Mouse (Mus musculus) liver, embryonic 11.5 days (tissue): ENCODE results near the gene Ywhag. TPM values are rescaled to one million over a fixed set of nuclear protein-coding genes. Genes with fewer than 3 reads are reported as not detected.

Source experiments
- ATAC-seq: fragments of 200-750 bp; cut with Nextera tagmentation; replicated peaks from 2 replicates; pipeline ENCODE4 v1.8.0; 2017; ENCODE audit warnings: moderate number of reproducible peaks, mild to moderate bottlenecking, moderate TSS enrichment, moderate library complexity; ENCODE audit not compliant: low FRiP score
- DNase-seq: peaks from one replicate; pipeline ENCODE4 v3.0.0-alpha.2; 2017; ENCODE audit warnings: low spot score
- H3K27ac ChIP-seq: fragments of 300-500 bp; sonication (generic); 2 replicates; pipeline ENCODE4 v1.5.1; 2014; ENCODE audit warnings: mild to moderate bottlenecking, low read depth, low read length, control low read depth
- H3K27me3 ChIP-seq: fragments of 300-500 bp; sonication (generic); replicated peaks from 2 replicates; pipeline ENCODE4 v1.6.1; 2014; ENCODE audit warnings: low read length, mixed read lengths; ENCODE audit not compliant: control insufficient read depth, insufficient read depth
- H3K36me3 ChIP-seq: fragments of 300-500 bp; sonication (generic); 2 replicates; pipeline ENCODE4 v1.6.1; 2014; ENCODE audit warnings: mild to moderate bottlenecking, low read length, moderate library complexity, mixed read lengths; ENCODE audit not compliant: control insufficient read depth, insufficient read depth
- H3K4me1 ChIP-seq: fragments of 300-500 bp; sonication (generic); replicated peaks from 2 replicates; pipeline ENCODE4 v1.6.1; 2014; ENCODE audit warnings: low read length, mixed read lengths; ENCODE audit not compliant: control insufficient read depth, insufficient read depth
- H3K4me2 ChIP-seq: fragments of 300-500 bp; sonication (generic); 2 replicates; pipeline ENCODE4 v1.6.1; 2014; ENCODE audit warnings: mild to moderate bottlenecking, control low read depth, moderate library complexity
- H3K4me3 ChIP-seq: fragments of 300-500 bp; sonication (generic); 2 replicates; pipeline ENCODE4 v1.5.1; 2014; ENCODE audit warnings: low read depth, low read length, control low read depth
- H3K9ac ChIP-seq: fragments of 300-500 bp; sonication (generic); 2 replicates; pipeline ENCODE4 v1.6.1; 2014; ENCODE audit warnings: low read depth, low read length, control low read depth
- H3K9me3 ChIP-seq: fragments of 300-500 bp; sonication (generic); 2 replicates; pipeline ENCODE4 v1.6.1; 2016; ENCODE audit warnings: low read length, inconsistent platforms, mixed read lengths; ENCODE audit not compliant: control insufficient read depth
- WGBS: fragments of 180-500 bp; shearing (Covaris S2); extraction: QIAGEN DNeasy Blood & Tissue Kit; methylation state at CpG from one replicate; pipeline ENCODE4 v1.1.7; 2014; 5-methylcytosine and 5-hydroxymethylcytosine counted together
- polyA plus RNA-seq: library from polyadenylated mRNA; unstranded; fragments of >200 nt; fragmentation: Nextera tagmentation; extraction: Ambion mirVana; gene quantifications from 2 replicates; pipeline ENCODE4 v1.2.1, GENCODE M21; 2014

The Ywhag gene
- polyA plus RNA-seq, 1 experiment from 2014 or later: 99.8 TPM

- DNase-seq (no peak), ATAC-seq (no peak)
- no peaks in the 10 kb centered on the region for H3K9me3 ChIP-seq
- peak overlapping the region; percentile 54 for H3K4me2 ChIP-seq
- H3K27me3 ChIP-seq: no peaks in the 10 kb centered on the region
- 91% methylated on average over 4 of the region's 4 CpGs for WGBS
- H3K36me3 ChIP-seq: no peaks in the 10 kb centered on the region
- H3K4me3 ChIP-seq: peak overlapping the region; percentile 32; the same call in 1 of the 2 replicates
- peaks cover 37% of the 10 kb centered on the region for H3K4me1 ChIP-seq
- H3K27ac ChIP-seq: peak overlapping the region; percentile 69
- H3K9ac ChIP-seq: peak overlapping the region; percentile 12
These were observed 24.0 kb upstream of the Ywhag start for GRCm38 (mm10) chr5:135958367-135958766.

- ATAC-seq: peak; percentile 84
These were observed 23.0 kb upstream of the Ywhag start for GRCm38 (mm10) chr5:135957207-135957974.

GRCm38 (mm10) chr5:135956300-135957206, 22.1 kb upstream of the Ywhag start:
- peak overlapping the region; percentile 71 for H3K9ac ChIP-seq
- H3K27ac ChIP-seq: peak overlapping the region; percentile 95
- H3K4me3 ChIP-seq: no peak overlapping the region
- DNase-seq: no peak
- WGBS: 76% methylated on average over 9 of the region's 9 CpGs
- no peaks in the 10 kb centered on the region for H3K27me3 ChIP-seq
- no peak for ATAC-seq
- no peaks in the 10 kb centered on the region for H3K36me3 ChIP-seq
- peak overlapping the region; percentile 54 for H3K4me2 ChIP-seq
- no peaks in the 10 kb centered on the region for H3K9me3 ChIP-seq
- H3K4me1 ChIP-seq: peaks cover 32% of the 10 kb centered on the region

More at GRCm38 (mm10) chr5:135957207-135957974, 23.0 kb upstream of the Ywhag start:
- Histone ChIP-seq H3K4me1 (peaks cover 34% of the 10 kb centered on the region), H3K9me3 (no peaks in the 10 kb centered on the region), H3K4me3 (peak overlapping the region; percentile 32), H3K36me3 (no peaks in the 10 kb centered on the region), H3K4me2 (peak overlapping the region; percentile 54), H3K27me3 (no peaks in the 10 kb centered on the region), H3K9ac (peak overlapping the region; percentile 71), H3K27ac (peak overlapping the region; percentile 95)
- DNase-seq: peak; percentile 89
- 8% methylated on average over 28 of the region's 28 CpGs for WGBS

- no peaks in the 10 kb centered on the region for H3K36me3 ChIP-seq
- WGBS: 83% methylated on average over 2 of the region's 2 CpGs
- no peak overlapping the region for H3K27ac ChIP-seq
- H3K9me3 ChIP-seq: no peaks in the 10 kb centered on the region
- no peaks in the 10 kb centered on the region for H3K27me3 ChIP-seq
- no peak overlapping the region for H3K9ac ChIP-seq
- no peak overlapping the region for H3K4me2 ChIP-seq
- H3K4me3 ChIP-seq: no peak overlapping the region
- peaks cover 18% of the 10 kb centered on the region for H3K4me1 ChIP-seq
- no peak for DNase-seq
- no peak for ATAC-seq
These were observed 18.4 kb upstream of the Ywhag start for GRCm38 (mm10) chr5:135952830-135953229.

- Histone ChIP-seq H3K27ac (peak overlapping the region; percentile 10; the same call in 1 of the 2 replicates), H3K27me3 (no peaks in the 10 kb centered on the region), H3K9ac (no peak overlapping the region), H3K9me3 (no peaks in the 10 kb centered on the region), H3K4me1 (peaks cover 12% of the 10 kb centered on the region), H3K4me2 (no peak overlapping the region), H3K4me3 (no peak overlapping the region), H3K36me3 (no peaks in the 10 kb centered on the region)
- DNase-seq (no peak), ATAC-seq (peak; percentile 58)
- WGBS: 88% methylated on average over 2 of the region's 2 CpGs
These were observed 17.2 kb upstream of the Ywhag start for GRCm38 (mm10) chr5:135951660-135952059.

GRCm38 (mm10) chr5:135950710-135951412, 16.4 kb upstream of the Ywhag start:
- no peak overlapping the region for H3K4me3 ChIP-seq
- peak overlapping the region; percentile 10 for H3K27ac ChIP-seq
- ATAC-seq (peak; percentile 78), DNase-seq (peak; percentile 44)
- peaks cover 10% of the 10 kb centered on the region for H3K4me1 ChIP-seq
- no peaks in the 10 kb centered on the region for H3K27me3 ChIP-seq
- no peak overlapping the region for H3K4me2 ChIP-seq
- peak overlapping the region; percentile 13; the same call in 1 of the 2 replicates for H3K9ac ChIP-seq
- H3K36me3 ChIP-seq: no peaks in the 10 kb centered on the region
- H3K9me3 ChIP-seq: no peaks in the 10 kb centered on the region
- WGBS: 65% methylated on average over 11 of the region's 11 CpGs

- DNase-seq (no peak), ATAC-seq (no peak)
- WGBS: 70% methylated on average over 5 of the region's 5 CpGs
- Histone ChIP-seq H3K27me3 (no peaks in the 10 kb centered on the region), H3K9me3 (no peaks in the 10 kb centered on the region), H3K9ac (no peak overlapping the region), H3K36me3 (no peaks in the 10 kb centered on the region), H3K4me2 (no peak overlapping the region), H3K4me3 (no peak overlapping the region), H3K4me1 (peaks cover 9% of the 10 kb centered on the region), H3K27ac (no peak overlapping the region)
These were observed 12.2 kb upstream of the Ywhag start for GRCm38 (mm10) chr5:135946621-135947020.

- Histone ChIP-seq H3K4me2 (no peak overlapping the region), H3K9ac (no peak overlapping the region), H3K4me3 (no peak overlapping the region), H3K36me3 (no peaks in the 10 kb centered on the region), H3K4me1 (peaks cover 3% of the 10 kb centered on the region), H3K9me3 (no peaks in the 10 kb centered on the region), H3K27ac (no peak overlapping the region), H3K27me3 (no peaks in the 10 kb centered on the region)
- WGBS: 63% methylated on average over 10 of the region's 10 CpGs
- ATAC-seq: no peak
- no peak for DNase-seq
These were observed 11.5 kb upstream of the Ywhag start for GRCm38 (mm10) chr5:135945916-135946408.
